Mouse (Mus musculus) hindbrain, embryonic 16.5 days (tissue): ENCODE results near the gene Zfand4. TPM values are rescaled to one million over a fixed set of nuclear protein-coding genes. Genes with fewer than 3 reads are reported as not detected.

Source experiments
- ATAC-seq: fragments of 200-750 bp; cut with Nextera tagmentation; 2 replicates; pipeline ENCODE4 v1.8.0; 2017; ENCODE audit warnings: moderate TSS enrichment, moderate library complexity
- H3K27ac ChIP-seq: fragments of 300-500 bp; sonication (generic); 2 replicates; pipeline ENCODE4 v1.5.1; 2014; ENCODE audit warnings: low read depth, mild to moderate bottlenecking, control low read depth, low read length, moderate library complexity
- H3K27me3 ChIP-seq: fragments of 300-500 bp; sonication (generic); replicated peaks from 2 replicates; pipeline ENCODE4 v1.6.1; 2014; ENCODE audit warnings: low read length; ENCODE audit not compliant: control insufficient read depth, insufficient read depth
- H3K36me3 ChIP-seq: fragments of 300-500 bp; sonication (generic); 2 replicates; pipeline ENCODE4 v1.6.1; 2014; ENCODE audit warnings: mild to moderate bottlenecking, low read length, moderate library complexity, mixed read lengths; ENCODE audit not compliant: control insufficient read depth, insufficient read depth
- H3K4me1 ChIP-seq: fragments of 300-500 bp; sonication (generic); 2 replicates; pipeline ENCODE4 v1.6.1; 2014; ENCODE audit warnings: low read depth, low read length; ENCODE audit not compliant: control insufficient read depth, insufficient read depth
- H3K4me2 ChIP-seq: fragments of 300-500 bp; sonication (generic); 2 replicates; pipeline ENCODE4 v1.6.1; 2014; ENCODE audit warnings: mild to moderate bottlenecking, low read length, control low read depth, moderate library complexity
- H3K4me3 ChIP-seq: fragments of 300-500 bp; sonication (generic); 2 replicates; pipeline ENCODE4 v1.5.1; 2014; ENCODE audit warnings: mild to moderate bottlenecking, low read length, control low read depth, moderate library complexity
- H3K9ac ChIP-seq: fragments of 300-500 bp; sonication (generic); 2 replicates; pipeline ENCODE4 v1.6.1; 2014; ENCODE audit warnings: low read depth, mild to moderate bottlenecking, control low read depth, low read length, moderate library complexity
- H3K9me3 ChIP-seq: fragments of 300-500 bp; sonication (generic); 2 replicates; pipeline ENCODE4 v1.6.1; 2014; ENCODE audit warnings: mild to moderate bottlenecking, low read length, moderate library complexity; ENCODE audit not compliant: control insufficient read depth
- WGBS: fragments of 180-500 bp; shearing (Covaris S2); extraction: QIAGEN DNeasy Blood & Tissue Kit; methylation state at CpG from one replicate; pipeline ENCODE4 v1.1.7; 2014; 5-methylcytosine and 5-hydroxymethylcytosine counted together
- polyA plus RNA-seq: library from polyadenylated mRNA; unstranded; fragments of >200 nt; fragmentation: Nextera tagmentation; extraction: Ambion mirVana; gene quantifications from 2 replicates; pipeline ENCODE4 v1.2.1, GENCODE M21; 2015

Gene Zfand4
- polyA plus RNA-seq, 1 experiment from 2014 or later: 6.7 TPM

DNA sequence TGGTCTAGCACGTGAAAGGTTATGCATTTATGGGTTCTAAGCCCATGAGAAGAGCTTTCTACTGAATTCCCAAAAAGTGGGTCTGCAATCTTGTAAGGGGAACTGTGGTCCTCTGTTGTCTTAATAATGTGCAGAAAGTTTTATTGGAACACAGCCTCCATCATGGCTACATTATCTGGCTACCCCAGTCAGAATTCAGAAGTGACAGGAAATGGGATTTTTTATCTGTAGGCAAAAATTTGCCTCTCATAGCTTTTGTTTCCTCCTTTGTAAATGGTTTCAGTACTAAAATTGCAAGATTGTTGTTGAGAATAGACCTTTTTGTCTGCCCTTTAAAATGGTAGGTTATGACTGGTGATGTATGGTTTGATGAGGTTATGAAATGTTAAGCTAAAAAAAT is 1.2 kb upstream of the Zfand4 start:
- Histone ChIP-seq H3K4me3 (no peak overlapping the region), H3K9ac (no peak overlapping the region), H3K27me3 (no peaks in the 10 kb centered on the region), H3K4me2 (no peak overlapping the region), H3K36me3 (peaks cover 26% of the 10 kb centered on the region), H3K9me3 (no peaks in the 10 kb centered on the region), H3K27ac (no peak overlapping the region), H3K4me1 (peaks cover 4% of the 10 kb centered on the region; the same call in 1 of the 2 replicates)
- no peak for ATAC-seq
- 100% methylated on average over 1 of the region's 1 CpGs for WGBS

- ATAC-seq: no peak
- H3K4me1 ChIP-seq: peaks cover 4% of the 10 kb centered on the region; the same call in 1 of the 2 replicates
- 79% methylated on average over 11 of the region's 11 CpGs for WGBS
Observed at GRCm38 (mm10) chr6:116264836-116265235, 814 bp downstream of the Zfand4 start.

DNA sequence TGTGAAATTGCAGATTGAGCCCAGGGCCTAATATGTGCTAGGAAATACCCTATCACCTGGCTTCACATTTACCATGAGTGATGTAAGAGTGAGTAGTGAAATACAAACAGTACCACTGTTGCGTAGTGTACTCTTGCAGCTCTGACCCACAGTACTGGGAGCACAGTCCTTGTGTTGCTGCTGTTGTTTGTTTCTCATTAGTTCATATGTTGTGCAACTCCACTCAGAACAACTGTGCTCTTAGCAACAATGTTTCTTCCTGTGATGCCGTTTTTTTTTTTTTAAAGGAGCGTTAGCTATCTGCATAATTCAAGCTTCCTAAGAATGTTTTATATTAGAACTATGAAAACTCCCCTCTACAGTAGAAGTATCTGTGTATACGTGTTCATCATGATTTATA is 1.6 kb downstream of the Zfand4 start:
- H3K4me2 ChIP-seq: peak overlapping the region; percentile 49
- peaks cover 15% of the 10 kb centered on the region for H3K36me3 ChIP-seq
- ATAC-seq: no peak
- no peak overlapping the region for H3K4me3 ChIP-seq
- H3K27ac ChIP-seq: no peak overlapping the region
- peaks cover 4% of the 10 kb centered on the region; the same call in 1 of the 2 replicates for H3K4me1 ChIP-seq
- H3K27me3 ChIP-seq: no peaks in the 10 kb centered on the region
- H3K9ac ChIP-seq: no peak overlapping the region
- no peaks in the 10 kb centered on the region for H3K9me3 ChIP-seq
- WGBS: 57% methylated on average over 4 of the region's 4 CpGs

More at GRCm38 (mm10) chr6:116264836-116265235, 814 bp downstream of the Zfand4 start:
- Histone ChIP-seq H3K36me3 (peaks cover 18% of the 10 kb centered on the region), H3K4me2 (peak overlapping the region; percentile 88), H3K9me3 (no peaks in the 10 kb centered on the region), H3K9ac (no peak overlapping the region), H3K27me3 (no peaks in the 10 kb centered on the region), H3K4me3 (peak overlapping the region; percentile 74), H3K27ac (no peak overlapping the region)

DNA sequence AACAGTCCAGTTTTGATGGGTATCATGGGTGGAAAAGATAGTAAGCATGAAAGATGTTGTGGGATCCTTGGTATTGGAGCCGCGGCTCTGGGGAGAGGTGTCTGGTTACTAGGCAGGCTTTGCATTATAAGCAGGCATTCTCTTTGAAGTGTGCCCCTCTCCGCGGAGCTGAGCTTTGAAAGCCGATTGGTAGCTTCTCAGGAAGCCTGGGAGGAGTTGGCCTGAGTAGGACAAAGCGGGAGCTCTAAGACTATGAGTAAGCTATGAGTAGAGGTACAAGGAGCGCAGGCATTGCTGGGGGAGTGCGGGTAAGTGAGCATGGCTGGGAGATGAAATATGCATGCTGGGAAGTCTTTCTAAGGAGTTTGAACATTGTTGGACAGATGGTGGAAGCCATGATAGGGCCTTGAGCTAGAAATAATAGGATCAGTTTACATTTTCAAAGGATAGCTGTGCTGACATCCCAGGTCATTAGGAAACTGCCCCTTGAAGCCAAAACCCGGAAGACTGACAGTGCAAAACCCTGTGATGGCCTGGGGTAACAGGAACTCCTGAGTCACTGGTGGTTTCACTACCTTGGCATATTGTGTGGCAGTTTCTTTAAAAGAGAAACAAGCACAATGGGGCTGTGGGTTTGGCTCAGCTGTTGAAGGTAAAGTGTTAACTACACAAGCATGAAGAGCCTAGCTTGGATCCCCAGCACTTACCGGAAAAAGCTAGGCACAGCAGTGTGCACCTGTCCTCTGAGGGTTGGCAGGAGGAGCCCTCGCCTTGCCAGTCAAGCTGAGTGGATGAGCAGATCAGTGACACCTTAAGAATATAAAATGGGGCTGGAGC is 2.5 kb downstream of the Zfand4 start:
- Histone ChIP-seq H3K27me3 (no peaks in the 10 kb centered on the region), H3K27ac (no peak overlapping the region), H3K9me3 (no peaks in the 10 kb centered on the region), H3K4me1 (peaks cover 4% of the 10 kb centered on the region; the same call in 1 of the 2 replicates), H3K9ac (no peak overlapping the region; the same call in 1 of the 2 replicates), H3K36me3 (peaks cover 7% of the 10 kb centered on the region; the same call in 1 of the 2 replicates), H3K4me3 (peak overlapping the region; percentile 9), H3K4me2 (peak overlapping the region; percentile 49)
- ATAC-seq: peak; percentile 32; the same call in 1 of the 2 replicates
- 14% methylated on average over 11 of the region's 11 CpGs for WGBS

DNA sequence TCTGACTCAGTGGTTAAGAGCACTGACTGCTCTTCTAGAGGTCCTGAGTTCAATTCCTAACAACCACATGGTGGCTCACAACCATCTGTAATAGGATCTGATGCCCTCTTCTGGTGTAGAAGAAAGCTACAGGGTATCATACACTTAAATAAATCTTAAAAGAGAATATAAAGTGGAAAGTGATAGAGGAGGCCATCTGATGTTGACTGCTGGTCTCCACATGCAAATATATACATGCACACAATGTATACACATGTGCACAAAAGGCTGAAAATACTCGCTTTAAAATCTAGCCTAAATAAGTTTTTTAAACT is 3.0 kb downstream of the Zfand4 start:
- 97% methylated on average over 1 of the region's 1 CpGs for WGBS
- H3K4me2 ChIP-seq: no peak overlapping the region
- no peak overlapping the region for H3K9ac ChIP-seq
- no peak for ATAC-seq
- peaks cover 4% of the 10 kb centered on the region; the same call in 1 of the 2 replicates for H3K4me1 ChIP-seq
- no peak overlapping the region for H3K27ac ChIP-seq
- H3K4me3 ChIP-seq: no peak overlapping the region
- H3K27me3 ChIP-seq: no peaks in the 10 kb centered on the region
- H3K9me3 ChIP-seq: no peaks in the 10 kb centered on the region
- 0 out of 2 replicates have a peak, but pooled peaks cover 2% of the 10 kb centered on the region for H3K36me3 ChIP-seq

GRCm38 (mm10) chr6:116275695-116276094 is 11.7 kb downstream of the Zfand4 start:
- H3K27me3 ChIP-seq: no peaks in the 10 kb centered on the region
- H3K4me2 ChIP-seq: no peak overlapping the region
- H3K36me3 ChIP-seq: no peaks in the 10 kb centered on the region
- WGBS: 82% methylated on average over 4 of the region's 4 CpGs
- H3K4me1 ChIP-seq: no peaks in the 10 kb centered on the region
- H3K9ac ChIP-seq: no peak overlapping the region
- H3K4me3 ChIP-seq: no peak overlapping the region
- H3K27ac ChIP-seq: no peak overlapping the region
- H3K9me3 ChIP-seq: no peaks in the 10 kb centered on the region
- ATAC-seq: no peak

- no peak overlapping the region for H3K9ac ChIP-seq
- ATAC-seq: no peak
- no peaks in the 10 kb centered on the region for H3K36me3 ChIP-seq
- H3K4me1 ChIP-seq: no peaks in the 10 kb centered on the region
- no peak overlapping the region for H3K27ac ChIP-seq
- 84% methylated on average over 5 of the region's 5 CpGs for WGBS
- no peaks in the 10 kb centered on the region for H3K27me3 ChIP-seq
- no peaks in the 10 kb centered on the region for H3K9me3 ChIP-seq
- no peak overlapping the region for H3K4me2 ChIP-seq
- no peak overlapping the region for H3K4me3 ChIP-seq
Observed at GRCm38 (mm10) chr6:116278679-116279317, 14.8 kb downstream of the Zfand4 start.

GRCm38 (mm10) chr6:116281014-116281413 is 17.0 kb downstream of the Zfand4 start:
- H3K9me3 ChIP-seq: no peaks in the 10 kb centered on the region
- no peaks in the 10 kb centered on the region for H3K4me1 ChIP-seq
- no peak overlapping the region for H3K27ac ChIP-seq
- no peak overlapping the region for H3K4me3 ChIP-seq
- ATAC-seq: no peak
- H3K9ac ChIP-seq: no peak overlapping the region
- WGBS: 95% methylated on average over 13 of the region's 13 CpGs
- no peaks in the 10 kb centered on the region for H3K36me3 ChIP-seq
- H3K4me2 ChIP-seq: no peak overlapping the region
- H3K27me3 ChIP-seq: no peaks in the 10 kb centered on the region

GRCm38 (mm10) chr6:116282546-116282945 is 18.5 kb downstream of the Zfand4 start:
- no peaks in the 10 kb centered on the region for H3K4me1 ChIP-seq
- H3K4me2 ChIP-seq: no peak overlapping the region
- H3K9ac ChIP-seq: no peak overlapping the region
- no peaks in the 10 kb centered on the region for H3K9me3 ChIP-seq
- H3K27ac ChIP-seq: no peak overlapping the region
- WGBS: 57% methylated on average over 4 of the region's 4 CpGs
- H3K36me3 ChIP-seq: no peaks in the 10 kb centered on the region
- no peak for ATAC-seq
- H3K27me3 ChIP-seq: no peaks in the 10 kb centered on the region
- no peak overlapping the region for H3K4me3 ChIP-seq
